Mouse (Mus musculus) heart, postnatal 25 days (tissue): ENCODE measurements around the gene Pkp4. TPM values are rescaled to one million over a fixed set of nuclear protein-coding genes. Genes with fewer than 3 reads are reported as not detected.
A peak's percentile ranks its signal among the peaks of the same experiment; 100 is the strongest.

Experiments used
- DNase-seq: peaks from one replicate; pipeline ENCODE4 v3.0.0; 2022; ENCODE audit warnings: low spot score
- intact Hi-C: fragments of 180-260 bp; cut with DNase I; formaldehyde crosslinking; loops from one replicate; pipeline ENCODE4 v1.15.1; 2025
- total RNA-seq, 2 experiments: library from RNA; stranded (reverse); gene quantifications; 2 replicates each; pipeline ENCODE4 v1.2.3; 2021

Gene Pkp4
- total RNA-seq, 2 experiments from 2014 or later, result 148 to 155 TPM

- intact Hi-C loops, result no loop called here
- no peak for DNase-seq
Observed at GRCm38 (mm10) chr2:59252818-59253217, 92.2 kb downstream of the Pkp4 start.

GRCm38 (mm10) chr2:59253435-59253834, 92.8 kb downstream of the Pkp4 start:
- DNase-seq, result no peak
- intact Hi-C loops, result no loop called here

GRCm38 (mm10) chr2:59258821-59259231, 98.2 kb downstream of the Pkp4 start:
- intact Hi-C loops, result no loop called here
- DNase-seq, result no peak

GRCm38 (mm10) chr2:59259346-59259745, 98.7 kb downstream of the Pkp4 start:
- intact Hi-C loops, result no loop called here
- no peak for DNase-seq

GRCm38 (mm10) chr2:59261203-59261602, 100.6 kb downstream of the Pkp4 start:
- intact Hi-C loops, result no loop called here

GRCm38 (mm10) chr2:59266428-59266827, 105.8 kb downstream of the Pkp4 start:
- no peak for DNase-seq
- intact Hi-C loops, result no loop called here

More at GRCm38 (mm10) chr2:59261203-59261602, 100.6 kb downstream of the Pkp4 start:
- no peak for DNase-seq

GRCm38 (mm10) chr2:59271835-59272234, 111.2 kb downstream of the Pkp4 start:
- intact Hi-C loops, result no loop called here
- no peak for DNase-seq

GRCm38 (mm10) chr2:59272713-59273112, 112.1 kb downstream of the Pkp4 start:
- no peak for DNase-seq
- intact Hi-C loops, result no loop called here

GRCm38 (mm10) chr2:59280914-59281562, 120.4 kb downstream of the Pkp4 start:
- DNase-seq, result no peak
- intact Hi-C loops, result no loop called here

GRCm38 (mm10) chr2:59282966-59283365, 122.3 kb downstream of the Pkp4 start:
- DNase-seq, result no peak
- intact Hi-C loops, result no loop called here

- intact Hi-C loops, result no loop called here
Observed at GRCm38 (mm10) chr2:59284216-59284615, 123.6 kb downstream of the Pkp4 start.

GRCm38 (mm10) chr2:59284734-59285490, 124.3 kb downstream of the Pkp4 start:
- no peak for DNase-seq
- intact Hi-C loops, result loop anchor here (5.0 kb wide), 1 partner anchor 123 kb away; the partner anchor contains the start of genes Ccdc148 and Pkp4

More at GRCm38 (mm10) chr2:59284216-59284615, 123.6 kb downstream of the Pkp4 start:
- no peak for DNase-seq

- intact Hi-C loops, result loop anchor here (5.0 kb wide), 1 partner anchor 123 kb away; the partner anchor contains the start of genes Ccdc148 and Pkp4
- DNase-seq, result no peak
Observed at GRCm38 (mm10) chr2:59285581-59285980, 124.9 kb downstream of the Pkp4 start.

- intact Hi-C loops, result loop anchor here (5.0 kb wide), 1 partner anchor 124 kb away; the partner anchor contains the start of genes Ccdc148 and Pkp4
- DNase-seq, result peak; percentile 77
Observed at GRCm38 (mm10) chr2:59286247-59286646, 125.6 kb downstream of the Pkp4 start.

GRCm38 (mm10) chr2:59287630-59288029, 127.0 kb downstream of the Pkp4 start:
- intact Hi-C loops, result loop anchor here (5.0 kb wide), 1 partner anchor 125 kb away; the partner anchor contains the start of genes Ccdc148 and Pkp4
- DNase-seq, result no peak

- no peak for DNase-seq
- intact Hi-C loops, result loop anchor here (5.0 kb wide), 1 partner anchor 127 kb away; the partner anchor contains the start of genes Ccdc148 and Pkp4
Observed at GRCm38 (mm10) chr2:59289411-59289810, 128.8 kb downstream of the Pkp4 start.

GRCm38 (mm10) chr2:59290391-59290790, 129.7 kb downstream of the Pkp4 start:
- no peak for DNase-seq
- intact Hi-C loops, result no loop called here

- no peak for DNase-seq
- intact Hi-C loops, result no loop called here
Observed at GRCm38 (mm10) chr2:59299831-59300230, 139.2 kb downstream of the Pkp4 start.

- intact Hi-C loops, result no loop called here
- no peak for DNase-seq
Observed at GRCm38 (mm10) chr2:59301671-59302070, 141.0 kb downstream of the Pkp4 start.

- no peak for DNase-seq
Observed at GRCm38 (mm10) chr2:59302430-59302829, 141.8 kb downstream of the Pkp4 start.

GRCm38 (mm10) chr2:59303530-59304063, 142.9 kb downstream of the Pkp4 start:
- DNase-seq, result no peak
- intact Hi-C loops, result no loop called here

More at GRCm38 (mm10) chr2:59302430-59302829, 141.8 kb downstream of the Pkp4 start:
- intact Hi-C loops, result no loop called here
